Mouse (Mus musculus) heart, postnatal 25 days (tissue): ENCODE data around the gene Kcnc4. TPM values are rescaled to one million over a fixed set of nuclear protein-coding genes. Genes with fewer than 3 reads are reported as not detected.

Experiments
- DNase-seq: peaks from one replicate; pipeline ENCODE4 v3.0.0; 2022; ENCODE audit warnings: low spot score
- intact Hi-C: fragments of 180-260 bp; cut with DNase I; formaldehyde crosslinking; loops from one replicate; pipeline ENCODE4 v1.15.1; 2025
- total RNA-seq, 2 experiments: library from RNA; stranded (reverse); gene quantifications; 2 replicates each; pipeline ENCODE4 v1.2.3; 2021

Gene Kcnc4
- total RNA-seq, 2 experiments from 2014 or later, result 0.06 to 0.16 TPM

- intact Hi-C loops, result no loop called here
- no peak for DNase-seq
Measured at GRCm38 (mm10) chr3:107459773-107460431, 550 bp upstream of the Kcnc4 start.

DNA sequence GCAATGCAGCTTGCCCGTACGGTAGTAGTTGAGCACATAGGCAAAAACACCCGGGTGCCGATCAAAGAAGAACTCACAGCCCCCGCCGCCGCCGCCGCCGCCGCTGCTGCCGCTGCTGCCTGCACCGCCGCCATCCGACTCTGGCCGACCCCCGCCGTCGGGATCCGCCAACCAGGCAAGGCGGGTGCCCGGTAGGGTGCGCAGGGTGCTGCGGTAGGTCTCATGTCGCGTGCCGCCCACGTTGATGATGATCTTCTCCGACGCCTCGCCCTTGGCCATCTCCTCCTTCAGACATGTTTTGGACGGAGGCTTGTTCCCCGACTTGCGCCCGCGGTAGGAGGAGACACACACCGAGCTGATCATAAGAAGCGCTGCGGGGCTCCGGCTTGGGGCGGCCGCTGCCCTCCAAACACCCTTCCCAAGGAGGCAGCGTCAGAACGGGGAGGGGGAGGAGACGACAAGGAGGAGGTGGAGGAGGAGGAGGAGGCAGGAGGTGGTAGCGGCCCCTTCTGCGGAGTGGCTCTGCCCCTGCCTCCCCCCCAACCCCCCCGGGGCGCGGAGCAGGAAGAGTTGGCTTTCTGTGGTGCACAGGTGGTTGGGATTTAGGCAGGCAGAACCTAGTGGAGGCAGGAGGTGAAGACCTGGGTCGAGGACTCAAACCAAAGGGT, 690 bp downstream of the Kcnc4 start:
- DNase-seq, result no peak
- intact Hi-C loops, result no loop called here

DNA sequence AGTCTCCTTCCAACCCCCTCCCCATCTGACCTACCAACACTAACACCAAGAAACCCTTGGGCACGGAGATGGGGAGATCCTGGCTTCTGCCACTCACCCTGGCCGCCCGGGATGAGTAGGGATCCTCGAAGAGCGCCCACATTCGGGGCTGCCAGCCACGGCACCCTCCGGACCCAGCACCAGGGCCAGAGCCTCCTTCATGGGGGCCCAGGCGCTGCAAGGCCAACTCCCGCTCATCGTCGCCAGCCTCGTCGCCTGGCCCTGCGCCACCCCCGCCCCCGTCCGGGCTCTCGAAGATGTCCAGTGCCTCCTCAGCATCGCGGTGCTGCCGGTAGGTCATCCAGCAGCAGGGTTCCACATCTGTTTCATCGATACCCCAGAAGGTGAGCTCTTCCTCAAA, 1.2 kb downstream of the Kcnc4 start:
- no peak for DNase-seq
- intact Hi-C loops, result no loop called here

DNA sequence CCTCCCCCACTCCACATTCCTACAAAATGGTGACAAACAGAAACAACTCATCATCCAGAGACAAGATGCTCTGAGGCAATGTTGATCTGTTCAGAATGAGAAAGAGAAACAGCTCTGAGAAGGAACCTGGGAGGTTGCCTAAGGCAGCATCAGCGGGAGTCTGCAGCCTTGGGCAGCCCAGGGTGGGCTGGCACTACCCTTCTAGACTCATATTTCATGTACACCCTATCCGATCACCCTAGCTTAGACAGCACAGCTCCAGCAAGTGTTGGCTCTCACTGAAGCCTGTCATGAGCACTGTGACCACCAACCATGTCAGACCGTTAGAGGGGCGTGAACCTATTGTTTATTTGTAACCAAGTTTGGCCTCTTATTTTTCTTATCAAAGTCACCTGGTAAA, 5.1 kb downstream of the Kcnc4 start:
- DNase-seq, result no peak
- intact Hi-C loops, result no loop called here

GRCm38 (mm10) chr3:107446822-107447221, 12.5 kb downstream of the Kcnc4 start:
- DNase-seq, result no peak
- intact Hi-C loops, result no loop called here

GRCm38 (mm10) chr3:107443866-107444265, 15.5 kb downstream of the Kcnc4 start:
- no peak for DNase-seq
- intact Hi-C loops, result no loop called here

DNA sequence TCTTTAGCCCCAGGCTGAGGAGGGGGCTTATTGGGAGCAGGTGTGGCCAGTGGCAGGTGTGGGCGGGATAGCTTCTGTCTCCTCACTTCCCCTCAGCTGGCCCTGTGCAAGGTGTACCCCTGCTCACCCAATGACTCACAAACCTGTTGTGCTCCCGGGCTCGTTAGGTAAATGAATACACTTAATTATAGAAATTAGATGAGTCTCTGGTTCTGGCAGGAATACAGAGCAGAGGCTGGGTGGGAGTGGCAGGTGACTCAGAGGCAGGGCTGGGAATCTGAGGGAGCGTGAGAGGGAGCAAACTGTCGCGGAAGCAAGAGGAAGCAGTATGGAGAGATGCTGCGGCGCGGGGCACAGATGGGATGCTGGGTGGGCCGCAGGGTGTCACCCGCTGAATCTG, 17.2 kb downstream of the Kcnc4 start:
- no peak for DNase-seq
- intact Hi-C loops, result no loop called here

GRCm38 (mm10) chr3:107441306-107441705, 18.0 kb downstream of the Kcnc4 start:
- DNase-seq, result no peak
- intact Hi-C loops, result no loop called here

- intact Hi-C loops, result no loop called here
- DNase-seq, result no peak
Measured at GRCm38 (mm10) chr3:107439280-107439679, 20.1 kb downstream of the Kcnc4 start.

- DNase-seq, result no peak
- intact Hi-C loops, result no loop called here
Measured at GRCm38 (mm10) chr3:107437666-107438065, 21.7 kb downstream of the Kcnc4 start.

DNA sequence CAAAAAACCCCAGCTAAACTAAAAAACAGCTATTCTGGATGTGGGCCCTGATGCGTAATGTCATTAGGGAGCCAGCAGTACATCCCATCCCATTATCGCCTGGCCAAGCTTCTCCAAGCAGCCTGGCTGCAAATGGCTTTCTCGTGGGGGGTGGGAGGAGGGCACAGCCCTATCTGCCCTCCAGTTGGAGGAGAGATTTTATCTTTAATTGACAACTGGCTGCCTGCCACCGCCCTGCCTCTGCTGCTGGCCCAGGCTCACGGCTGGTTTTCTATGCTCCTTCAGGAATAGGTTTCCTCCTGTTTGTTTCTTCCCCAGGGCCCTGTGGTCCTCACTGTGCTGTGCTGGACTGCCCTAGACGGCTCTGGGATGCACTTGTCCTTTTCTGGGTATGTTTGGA, 22.9 kb downstream of the Kcnc4 start:
- no peak for DNase-seq
- intact Hi-C loops, result no loop called here

- intact Hi-C loops, result no loop called here
Measured at GRCm38 (mm10) chr3:107433614-107434013, 25.7 kb downstream of the Kcnc4 start.

GRCm38 (mm10) chr3:107431268-107431667, 28.1 kb downstream of the Kcnc4 start:
- no peak for DNase-seq
- intact Hi-C loops, result no loop called here

More at GRCm38 (mm10) chr3:107433614-107434013, 25.7 kb downstream of the Kcnc4 start:
- DNase-seq, result peak; percentile 37

GRCm38 (mm10) chr3:107424258-107425041, 34.9 kb downstream of the Kcnc4 start:
- intact Hi-C loops, result no loop called here

DNA sequence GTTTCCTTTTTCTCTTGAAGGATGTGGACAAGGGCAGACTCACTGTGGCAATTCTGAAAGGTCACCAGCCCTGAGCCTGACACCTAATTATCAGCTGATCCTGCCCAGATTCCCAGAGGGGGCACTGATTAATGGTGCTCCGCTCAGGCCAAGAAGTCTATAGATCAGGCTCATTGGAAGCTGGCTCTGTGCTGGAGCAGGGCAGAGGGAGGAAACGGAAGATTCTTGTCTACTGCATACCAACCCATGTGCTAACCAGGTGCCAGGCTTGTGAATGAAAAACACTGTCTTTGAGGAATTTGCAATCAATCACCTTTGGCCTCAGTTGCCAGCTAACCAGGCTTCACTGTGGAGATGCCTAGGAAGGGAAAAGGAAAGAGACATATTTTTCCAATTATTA, 39.2 kb downstream of the Kcnc4 start:
- DNase-seq, result no peak

More at GRCm38 (mm10) chr3:107424258-107425041, 34.9 kb downstream of the Kcnc4 start:
- no peak for DNase-seq

DNA sequence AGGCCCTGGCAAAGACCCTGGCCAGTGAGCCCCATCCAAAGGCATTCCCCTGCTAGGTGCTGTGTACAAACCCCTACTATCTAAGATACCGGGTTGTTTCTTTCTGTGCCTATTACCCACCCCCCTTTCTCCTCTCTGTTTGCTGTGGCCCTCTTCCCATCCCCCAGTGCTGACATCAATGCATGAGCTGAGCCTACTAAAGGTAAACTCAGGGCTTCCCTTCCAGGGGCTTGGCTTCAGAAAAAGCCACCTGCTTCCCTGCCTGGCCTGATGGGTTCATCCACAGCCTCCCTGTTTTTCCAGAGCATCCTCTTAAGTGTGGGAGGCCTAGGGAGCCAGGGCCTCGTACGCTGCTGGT, 42.1 kb downstream of the Kcnc4 start:
- no peak for DNase-seq

More for the DNA sequence above, 39.2 kb downstream of the Kcnc4 start:
- intact Hi-C loops, result no loop called here

DNA sequence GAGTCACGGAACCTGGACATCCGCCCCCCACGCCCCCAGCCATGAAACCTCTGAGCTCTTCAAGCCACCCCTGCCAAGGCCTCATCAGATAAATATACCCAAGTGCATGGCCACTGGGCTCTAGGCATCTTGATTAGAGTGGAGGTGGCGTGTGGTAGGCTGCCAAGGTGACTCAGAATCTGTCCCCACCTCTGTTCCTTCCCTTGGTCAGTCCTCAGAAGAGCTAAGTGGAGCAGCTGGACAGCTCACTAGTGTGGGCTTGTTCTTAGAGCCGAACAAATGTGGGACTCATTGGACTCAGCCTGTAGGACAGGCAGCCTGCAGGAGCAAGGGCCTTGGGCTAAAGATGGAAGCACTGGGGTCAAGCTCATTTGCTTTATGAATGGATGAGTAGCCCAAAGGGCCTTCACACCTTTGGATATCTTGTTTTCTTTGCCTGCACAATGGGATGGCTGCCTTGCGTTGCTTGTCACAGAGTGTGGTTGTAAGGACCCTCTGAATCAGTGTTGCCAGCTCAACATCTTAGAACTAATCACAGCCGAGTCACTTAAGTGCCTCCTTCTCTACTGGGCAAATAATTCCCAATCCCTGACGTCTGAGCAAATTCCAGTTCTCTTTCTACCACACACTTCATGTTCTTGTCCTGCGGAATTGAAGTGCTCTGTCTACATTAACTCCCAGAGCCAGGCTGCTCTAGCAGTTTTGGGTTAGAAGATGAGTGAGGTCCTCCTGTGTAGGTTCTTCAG, 42.6 kb downstream of the Kcnc4 start:
- DNase-seq, result no peak
- intact Hi-C loops, result no loop called here

More for the DNA sequence above, 42.1 kb downstream of the Kcnc4 start:
- intact Hi-C loops, result no loop called here

GRCm38 (mm10) chr3:107413093-107413492, 46.3 kb downstream of the Kcnc4 start:
- intact Hi-C loops, result no loop called here
- no peak for DNase-seq

DNA sequence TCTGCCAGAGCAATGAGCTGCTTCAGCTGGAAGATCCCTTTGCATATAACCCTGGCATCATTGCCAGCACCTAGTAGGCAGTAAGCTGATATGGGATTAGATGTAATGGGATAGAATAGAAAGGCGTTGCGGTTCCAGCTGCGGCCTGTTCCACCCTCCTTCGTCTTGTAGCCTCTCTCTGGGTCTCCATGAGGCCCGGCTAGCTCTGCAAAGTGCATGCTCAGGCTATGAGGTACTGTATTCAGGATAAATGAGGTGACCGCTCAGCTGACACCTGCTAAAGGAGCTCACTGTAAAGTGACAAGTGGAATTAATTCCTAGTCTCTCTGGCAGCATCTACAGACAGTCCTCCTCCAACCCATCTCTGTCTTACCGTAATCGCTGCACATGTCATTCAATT, 46.8 kb downstream of the Kcnc4 start:
- intact Hi-C loops, result no loop called here
- no peak for DNase-seq

- intact Hi-C loops, result no loop called here
Measured at GRCm38 (mm10) chr3:107411669-107412068, 47.7 kb downstream of the Kcnc4 start.

More at GRCm38 (mm10) chr3:107411669-107412068, 47.7 kb downstream of the Kcnc4 start:
- DNase-seq, result no peak
